Mouse (Mus musculus) left cerebral cortex, postnatal 4 days (tissue): ENCODE measurements around the gene Spc24. TPM values are rescaled to one million over a fixed set of nuclear protein-coding genes. Genes with fewer than 3 reads are reported as not detected.

Source experiments
- DNase-seq: peaks from one replicate; pipeline ENCODE4 v3.0.0-alpha.2; 2022
- intact Hi-C: fragments of 180-260 bp; cut with DNase I; formaldehyde crosslinking; loops from one replicate; pipeline ENCODE4 v1.15.1; 2025
- microRNA-seq: library from miRNA; unstranded; fragments of <30 nt; microRNA quantifications from one replicate; pipeline ENCODE4 v1.2.0, GENCODE M21; 2022
- total RNA-seq, 2 experiments: library from RNA; stranded (reverse); gene quantifications; 2 replicates each; pipeline ENCODE4 v1.2.3; 2021

Spc24 gene
- total RNA-seq, 2 experiments from 2014 or later: 4.9 to 5.9 TPM

- intact Hi-C loops: no loop called here
These were observed 39.1 kb downstream of the Spc24 start for GRCm38 (mm10) chr9:21721036-21721435.

GRCm38 (mm10) chr9:21717015-21717414, 43.1 kb downstream of the Spc24 start:
- no peak for DNase-seq
- intact Hi-C loops: no loop called here

More at GRCm38 (mm10) chr9:21721036-21721435, 39.1 kb downstream of the Spc24 start:
- no peak for DNase-seq

GRCm38 (mm10) chr9:21715298-21715697, 44.8 kb downstream of the Spc24 start:
- no peak for DNase-seq
- intact Hi-C loops: no loop called here

DNA sequence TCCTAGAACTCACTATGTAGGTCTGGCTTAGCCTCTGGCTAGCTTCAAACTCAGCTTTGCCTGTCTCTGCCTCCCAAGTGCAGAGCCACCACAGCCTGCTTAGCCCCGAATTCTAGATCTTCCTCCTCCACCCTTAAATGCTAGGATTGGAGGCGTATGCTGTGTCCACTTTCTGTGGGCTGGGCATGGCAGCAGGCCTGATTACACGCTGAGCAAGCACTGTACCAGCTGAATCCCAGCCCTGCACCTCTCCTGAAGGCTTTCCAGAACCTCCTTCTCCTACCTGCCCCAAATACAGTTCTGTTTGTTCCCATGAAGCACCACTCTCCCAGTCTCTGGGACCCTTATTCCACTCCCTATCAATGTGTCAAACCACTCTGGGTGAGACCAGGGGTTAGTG, 50.8 kb downstream of the Spc24 start:
- DNase-seq: no peak
- intact Hi-C loops: no loop called here

DNA sequence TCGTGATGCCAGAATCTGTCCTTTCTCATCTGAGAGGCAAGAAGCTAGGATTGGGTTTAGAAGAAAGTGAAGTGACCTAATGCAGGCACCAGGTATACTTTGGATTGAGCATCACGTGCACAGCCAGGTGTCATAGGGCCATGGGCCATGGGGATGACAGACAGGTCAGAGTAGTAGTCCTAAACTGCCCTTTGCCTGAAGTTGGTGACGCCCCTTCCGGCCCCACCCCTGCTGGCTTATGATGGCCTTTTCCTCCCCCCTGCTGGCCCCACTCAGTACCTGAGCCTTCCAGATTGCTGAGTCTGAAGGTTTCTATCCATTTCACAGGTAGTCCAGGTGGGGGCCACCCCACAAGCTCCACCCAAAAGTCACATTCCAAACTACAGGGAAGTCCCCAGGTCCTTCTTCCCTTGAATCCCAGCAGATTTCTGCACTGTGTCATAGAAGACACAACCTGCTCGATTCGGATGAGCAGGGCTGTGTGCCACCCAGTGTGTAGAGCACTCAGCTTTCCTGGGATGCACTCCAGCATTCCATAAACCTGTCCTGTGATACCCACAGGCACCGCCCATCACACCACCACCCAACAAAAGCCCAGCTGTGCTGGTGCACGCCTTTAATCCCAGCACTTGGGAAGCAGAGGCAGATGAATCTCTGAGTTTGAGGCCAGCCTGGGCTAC, 53.4 kb downstream of the Spc24 start:
- DNase-seq: no peak
- intact Hi-C loops: no loop called here

DNA sequence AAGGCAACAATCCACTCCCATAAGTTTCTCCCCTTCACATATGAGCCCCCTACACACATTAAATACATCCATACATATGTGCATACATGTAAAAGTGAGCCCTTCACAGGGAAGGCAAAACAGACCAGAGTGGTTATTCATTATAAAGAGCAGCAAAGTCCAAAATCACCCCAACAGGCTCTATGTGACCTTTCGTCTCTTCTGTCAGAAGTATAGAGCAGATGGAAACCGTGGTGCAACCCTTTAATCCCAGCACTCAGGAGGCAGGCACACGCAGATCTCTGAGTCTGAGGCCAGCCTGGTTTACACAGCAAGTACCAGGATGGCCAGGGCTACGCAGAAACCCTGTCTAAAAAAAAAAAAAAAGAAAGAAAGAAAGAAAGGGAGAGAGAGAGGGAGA, 54.0 kb downstream of the Spc24 start:
- intact Hi-C loops: no loop called here
- DNase-seq: no peak

Small RNA genes lying within 50 kb of the gene (microRNA-seq; reads per million reads assigned to microRNA genes)
- gene Mir7083: 9.9 reads per million, percentile 26 among the genes with 10 or more reads in this experiment

Other genes with a start within 250 kb of the Spc24 start
- gene AB124611, start 234.1 kb downstream of the Spc24 start, total RNA-seq: under 1 TPM; 0.44 to 0.64 TPM
- gene Carm1, start 213.4 kb downstream of the Spc24 start, total RNA-seq: 100 to 1,000 TPM; 108 to 124 TPM
- 10 to 100 TPM; 56.7 to 58.7 TPM for gene Timm29, start 167.6 kb downstream of the Spc24 start, total RNA-seq
- gene Yipf2, start 167.5 kb downstream of the Spc24 start, total RNA-seq: 1 to 10 TPM; 7.0 to 9.9 TPM
- 100 to 1,000 TPM; 185 to 186 TPM for gene Smarca4, start 144.1 kb downstream of the Spc24 start, total RNA-seq
- gene Ldlr, start 36.8 kb downstream of the Spc24 start, total RNA-seq: 10 to 100 TPM; 25.2 to 32.4 TPM
- 1 to 10 TPM; 8.7 to 9.7 TPM for gene Kank2, start 38.4 kb upstream of the Spc24 start, total RNA-seq
- gene Angptl8, start 75.2 kb upstream of the Spc24 start, total RNA-seq: not detected
- gene Dock6, start 92.3 kb upstream of the Spc24 start, total RNA-seq: 10 to 100 TPM; 28.9 to 29.2 TPM
- gene Rab3d, start 157.9 kb upstream of the Spc24 start, total RNA-seq: 10 to 100 TPM; 31.1 to 41.1 TPM
- gene Ccdc159, start 167.2 kb upstream of the Spc24 start, total RNA-seq: 10 to 100 TPM; 18.5 to 20.8 TPM
- gene Tmem205, start 167.3 kb upstream of the Spc24 start, total RNA-seq: 10 to 100 TPM; 28.1 to 31.6 TPM
- gene Plppr2, start 176.7 kb upstream of the Spc24 start, total RNA-seq: 100 to 1,000 TPM; 199 to 225 TPM
- 10 to 100 TPM; 11.8 to 12.6 TPM for gene Swsap1, start 195.5 kb upstream of the Spc24 start, total RNA-seq
- 1 to 10 TPM; 1.9 to 2.4 TPM for gene Epor, start 203.2 kb upstream of the Spc24 start, total RNA-seq
- gene Rgl3, start 229.1 kb upstream of the Spc24 start, total RNA-seq: 1 to 10 TPM in 1 of 2 experiments, under 1 TPM in 1; 0.90 to 1.4 TPM
- gene Ccdc151, start 242.3 kb upstream of the Spc24 start, total RNA-seq: 1 to 10 TPM; 6.2 to 6.9 TPM
- gene Prkcsh, start 242.5 kb upstream of the Spc24 start, total RNA-seq: 10 to 100 TPM; 89.6 to 95.2 TPM